Mouse (Mus musculus): ENCODE measurements around the gene Slc6a9. TPM values are rescaled to one million over a fixed set of nuclear protein-coding genes. Genes with fewer than 3 reads are reported as not detected.
A peak's percentile ranks its signal among the peaks of the same experiment; 100 is the strongest.

The Slc6a9 gene
- polyA plus RNA-seq, 1 experiment, result 129 TPM

DNA sequence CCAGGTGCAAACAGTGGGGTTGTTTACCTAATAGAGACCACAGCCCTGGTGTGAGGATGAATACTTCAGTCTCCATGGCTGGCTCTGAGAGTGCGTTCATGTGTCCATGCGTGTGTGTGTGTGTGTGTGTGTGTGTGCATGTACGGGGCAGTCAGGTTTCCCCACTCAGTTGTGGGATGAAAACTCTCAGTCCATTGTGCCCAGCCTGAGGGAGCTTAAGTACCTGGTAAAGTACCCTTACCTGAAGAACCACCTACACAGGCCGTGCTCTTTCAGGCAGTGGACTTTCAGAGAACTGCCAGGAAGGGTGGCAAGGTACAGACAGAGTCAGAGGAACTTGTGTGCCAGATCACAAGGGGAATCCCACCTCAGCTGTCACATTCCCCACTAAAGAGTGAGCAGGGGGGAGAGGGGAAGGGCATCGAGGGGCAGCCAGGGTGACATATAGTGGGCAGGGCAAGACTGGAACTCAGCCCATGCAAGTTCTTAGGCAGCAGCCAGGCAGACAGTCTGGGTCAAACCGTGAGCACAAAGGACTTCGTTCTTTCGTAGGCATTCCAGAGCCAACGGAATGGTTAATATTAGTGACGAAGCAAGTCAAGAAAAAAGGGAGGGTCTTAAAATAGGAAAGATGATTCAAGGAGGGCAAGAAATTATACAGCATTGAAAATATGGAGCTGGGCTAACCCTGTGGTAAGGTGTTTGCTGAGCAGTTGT is 18.0 kb downstream of the Slc6a9 start:
- Histone ChIP-seq H3K4me2 (ENCODE audit: low read depth) (no peak overlapping the region), H3K36me3 (ENCODE audit: control insufficient read depth, insufficient read depth) (peaks cover 10% of the 10 kb centered on the region), H3K79me2 (ENCODE audit: control insufficient read depth, insufficient read depth) (no peaks in the 10 kb centered on the region), H3K4me3 (no peak overlapping the region), H3K27me3 (ENCODE audit: control insufficient read depth, insufficient read depth, insufficient read length) (no peaks in the 10 kb centered on the region), H3ac (ENCODE audit: control insufficient read depth, insufficient read length) (no peak overlapping the region)
- TF ChIP-seq E2F4 (IDR thresholded peaks at IDR 0.05; ENCODE audit: insufficient read depth) (no peak), CEBPB (IDR thresholded peaks at IDR 0.05; ENCODE audit: insufficient read depth, poor library complexity, severe bottlenecking) (no peak), REST (IDR thresholded peaks at IDR 0.05; ENCODE audit: insufficient read depth, insufficient read length) (no peak), POLR2A (IDR thresholded peaks at IDR 0.05; ENCODE audit: insufficient read length, low read depth) (no peak)

DNA sequence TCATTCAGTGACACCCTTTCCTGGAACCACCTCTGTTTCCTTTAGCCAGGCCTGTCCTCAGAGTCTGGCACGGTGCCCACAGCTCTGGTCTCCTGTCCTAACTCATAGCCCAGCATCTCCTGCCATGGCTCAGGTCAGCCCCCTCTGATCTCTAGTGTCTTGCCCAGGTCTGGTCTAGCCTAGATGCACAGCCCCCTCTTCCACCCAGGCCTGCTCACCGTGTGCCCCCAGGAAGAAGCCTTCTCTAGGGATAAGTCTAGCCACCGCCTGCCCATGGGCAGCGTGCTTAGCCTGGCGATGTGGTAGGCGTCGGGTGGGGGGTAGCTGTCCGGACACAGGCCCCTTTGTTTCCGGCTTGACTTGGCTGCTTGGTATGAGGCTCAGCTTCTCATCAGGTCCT is 20.8 kb downstream of the Slc6a9 start:
- TF ChIP-seq REST (IDR thresholded peaks at IDR 0.05; ENCODE audit: insufficient read depth, insufficient read length) (no peak), POLR2A (IDR thresholded peaks at IDR 0.05; ENCODE audit: insufficient read length, low read depth) (no peak), SRF (IDR thresholded peaks at IDR 0.05; ENCODE audit: control insufficient read depth, insufficient read length, low read depth) (no peak), POLR2AphosphoS2 (IDR thresholded peaks at IDR 0.05; ENCODE audit: insufficient read length, low read depth) (no peak), MAX (IDR thresholded peaks at IDR 0.05; ENCODE audit: low read depth) (no peak), TCF12 (IDR thresholded peaks at IDR 0.05; ENCODE audit: insufficient read depth, poor library complexity, severe bottlenecking) (no peak), E2F4 (IDR thresholded peaks at IDR 0.05; ENCODE audit: insufficient read depth) (no peak), MYOD1 (IDR thresholded peaks at IDR 0.05; ENCODE audit: control insufficient read depth in 1 of 3, insufficient read length in 2 of 3, low read depth in 2 of 3) (no peak), TCF3 (IDR thresholded peaks at IDR 0.05; ENCODE audit: insufficient read length, low read depth) (no peak), CEBPB (IDR thresholded peaks at IDR 0.05; ENCODE audit: insufficient read depth, poor library complexity, severe bottlenecking) (no peak), USF1 (IDR thresholded peaks at IDR 0.05; ENCODE audit: low read depth) (no peak), MYOG (IDR thresholded peaks at IDR 0.05; ENCODE audit: control insufficient read depth in 1 of 3, insufficient read depth in 1 of 3, insufficient read length in 2 of 3, low read depth in 2 of 3) (no peak)
- Histone ChIP-seq H3K79me2 (ENCODE audit: control insufficient read depth, insufficient read depth) (no peaks in the 10 kb centered on the region), H3K4me3 (no peak overlapping the region), H3K36me3 (ENCODE audit: control insufficient read depth, insufficient read depth) (peaks cover 20% of the 10 kb centered on the region), H3K4me2 (ENCODE audit: low read depth) (no peak overlapping the region), H3K27me3 (ENCODE audit: control insufficient read depth, insufficient read depth, insufficient read length) (no peaks in the 10 kb centered on the region), H3ac (ENCODE audit: control insufficient read depth, insufficient read length) (no peak overlapping the region)

- no peaks in the 10 kb centered on the region for H3K79me2 ChIP-seq (ENCODE audit: control insufficient read depth, insufficient read depth)
- peaks cover 28% of the 10 kb centered on the region for H3K36me3 ChIP-seq (ENCODE audit: control insufficient read depth, insufficient read depth)
- no peaks in the 10 kb centered on the region for H3K27me3 ChIP-seq (ENCODE audit: control insufficient read depth, insufficient read depth, insufficient read length)
- no peak overlapping the region for H3K4me2 ChIP-seq (ENCODE audit: low read depth)
- peak in 2 of 3 experiments; percentile 26 to 60 for TF ChIP-seq MYOG (IDR thresholded peaks at IDR 0.05; ENCODE audit: control insufficient read depth in 1 of 3, insufficient read depth in 1 of 3, insufficient read length in 2 of 3, low read depth in 2 of 3)
- no peak for TF ChIP-seq POLR2AphosphoS2 (IDR thresholded peaks at IDR 0.05; ENCODE audit: insufficient read length, low read depth)
- TF ChIP-seq SRF (IDR thresholded peaks at IDR 0.05; ENCODE audit: control insufficient read depth, insufficient read length, low read depth), result no peak
- no peak for TF ChIP-seq CEBPB (IDR thresholded peaks at IDR 0.05; ENCODE audit: insufficient read depth, poor library complexity, severe bottlenecking)
- TF ChIP-seq MYOD1 (IDR thresholded peaks at IDR 0.05; ENCODE audit: control insufficient read depth in 1 of 3, insufficient read length in 2 of 3, low read depth in 2 of 3), result peak in 1 of 3 experiments; percentile 61
- H3ac ChIP-seq (ENCODE audit: control insufficient read depth, insufficient read length), result no peak overlapping the region
- H3K4me3 ChIP-seq, result no peak overlapping the region
Observed at GRCm38 (mm10) chr4:117858794-117859193, 24.5 kb downstream of the Slc6a9 start.

GRCm38 (mm10) chr4:117860570-117860969 is 26.3 kb downstream of the Slc6a9 start:
- H3K4me3 ChIP-seq, result no peak overlapping the region
- H3K27me3 ChIP-seq (ENCODE audit: control insufficient read depth, insufficient read depth, insufficient read length), result no peaks in the 10 kb centered on the region
- no peak for TF ChIP-seq USF1 (IDR thresholded peaks at IDR 0.05; ENCODE audit: low read depth)
- no peak for TF ChIP-seq REST (IDR thresholded peaks at IDR 0.05; ENCODE audit: insufficient read depth, insufficient read length)
- no peak for TF ChIP-seq MAX (IDR thresholded peaks at IDR 0.05; ENCODE audit: low read depth)
- no peak for TF ChIP-seq SRF (IDR thresholded peaks at IDR 0.05; ENCODE audit: control insufficient read depth, insufficient read length, low read depth)
- no peak for TF ChIP-seq POLR2AphosphoS2 (IDR thresholded peaks at IDR 0.05; ENCODE audit: insufficient read length, low read depth)
- no peak for TF ChIP-seq MYOG (IDR thresholded peaks at IDR 0.05; ENCODE audit: control insufficient read depth in 1 of 3, insufficient read depth in 1 of 3, insufficient read length in 2 of 3, low read depth in 2 of 3)
- TF ChIP-seq E2F4 (IDR thresholded peaks at IDR 0.05; ENCODE audit: insufficient read depth), result no peak
- no peak for TF ChIP-seq TCF3 (IDR thresholded peaks at IDR 0.05; ENCODE audit: insufficient read length, low read depth)
- TF ChIP-seq TCF12 (IDR thresholded peaks at IDR 0.05; ENCODE audit: insufficient read depth, poor library complexity, severe bottlenecking), result no peak
- no peak for TF ChIP-seq POLR2A (IDR thresholded peaks at IDR 0.05; ENCODE audit: insufficient read length, low read depth)
- no peak for TF ChIP-seq CEBPB (IDR thresholded peaks at IDR 0.05; ENCODE audit: insufficient read depth, poor library complexity, severe bottlenecking)
- TF ChIP-seq MYOD1 (IDR thresholded peaks at IDR 0.05; ENCODE audit: control insufficient read depth in 1 of 3, insufficient read length in 2 of 3, low read depth in 2 of 3), result no peak
- H3K36me3 ChIP-seq (ENCODE audit: control insufficient read depth, insufficient read depth), result peaks cover 32% of the 10 kb centered on the region
- no peak overlapping the region for H3ac ChIP-seq (ENCODE audit: control insufficient read depth, insufficient read length)
- H3K4me2 ChIP-seq (ENCODE audit: low read depth), result no peak overlapping the region
- no peaks in the 10 kb centered on the region for H3K79me2 ChIP-seq (ENCODE audit: control insufficient read depth, insufficient read depth)

GRCm38 (mm10) chr4:117862823-117863222 is 28.5 kb downstream of the Slc6a9 start:
- H3K4me2 ChIP-seq (ENCODE audit: low read depth), result no peak overlapping the region
- H3K36me3 ChIP-seq (ENCODE audit: control insufficient read depth, insufficient read depth), result peaks cover 30% of the 10 kb centered on the region

More at GRCm38 (mm10) chr4:117862823-117863222, 28.5 kb downstream of the Slc6a9 start:
- no peak overlapping the region for H3ac ChIP-seq (ENCODE audit: control insufficient read depth, insufficient read length)
- H3K27me3 ChIP-seq (ENCODE audit: control insufficient read depth, insufficient read depth, insufficient read length), result no peaks in the 10 kb centered on the region
- H3K79me2 ChIP-seq (ENCODE audit: control insufficient read depth, insufficient read depth), result no peaks in the 10 kb centered on the region
- H3K4me3 ChIP-seq, result no peak overlapping the region
- TF ChIP-seq E2F4 (IDR thresholded peaks at IDR 0.05; ENCODE audit: insufficient read depth) (no peak), POLR2A (IDR thresholded peaks at IDR 0.05; ENCODE audit: insufficient read length, low read depth) (no peak), TCF3 (IDR thresholded peaks at IDR 0.05; ENCODE audit: insufficient read length, low read depth) (no peak), POLR2AphosphoS2 (IDR thresholded peaks at IDR 0.05; ENCODE audit: insufficient read length, low read depth) (no peak), TCF12 (IDR thresholded peaks at IDR 0.05; ENCODE audit: insufficient read depth, poor library complexity, severe bottlenecking) (no peak), CEBPB (IDR thresholded peaks at IDR 0.05; ENCODE audit: insufficient read depth, poor library complexity, severe bottlenecking) (no peak), MYOD1 (IDR thresholded peaks at IDR 0.05; ENCODE audit: control insufficient read depth in 1 of 3, insufficient read length in 2 of 3, low read depth in 2 of 3) (no peak), REST (IDR thresholded peaks at IDR 0.05; ENCODE audit: insufficient read depth, insufficient read length) (no peak), USF1 (IDR thresholded peaks at IDR 0.05; ENCODE audit: low read depth) (no peak), MYOG (IDR thresholded peaks at IDR 0.05; ENCODE audit: control insufficient read depth in 1 of 3, insufficient read depth in 1 of 3, insufficient read length in 2 of 3, low read depth in 2 of 3) (no peak), MAX (IDR thresholded peaks at IDR 0.05; ENCODE audit: low read depth) (no peak), SRF (IDR thresholded peaks at IDR 0.05; ENCODE audit: control insufficient read depth, insufficient read length, low read depth) (no peak)

Data from myocyte (in vitro differentiated cells).